Mouse (Mus musculus) heart, adult 9 months (tissue): ENCODE results near the gene Trim59.
"Not testable (repeated sequence)": the region's sequence is repeated elsewhere in the genome, so short reads cannot be mapped to it uniquely, and the experiment has no call there.

Experiments
- DNase-seq, 2 experiments: peaks; one replicate each; pipeline ENCODE4 v3.0.0; 2022; ENCODE audit warnings: low spot score in 2 of 2

Gene Trim59

GRCm38 (mm10) chr3:69044645-69045399 lies at the start of gene Trim59:
Gene Trim59, minus strand, starts transcription at chr3:69044755.
- DNase-seq, result peak; percentile 88

- DNase-seq, result no peak
Measured at GRCm38 (mm10) chr3:69064005-69064404, 19.4 kb upstream of the Trim59 start.

DNA sequence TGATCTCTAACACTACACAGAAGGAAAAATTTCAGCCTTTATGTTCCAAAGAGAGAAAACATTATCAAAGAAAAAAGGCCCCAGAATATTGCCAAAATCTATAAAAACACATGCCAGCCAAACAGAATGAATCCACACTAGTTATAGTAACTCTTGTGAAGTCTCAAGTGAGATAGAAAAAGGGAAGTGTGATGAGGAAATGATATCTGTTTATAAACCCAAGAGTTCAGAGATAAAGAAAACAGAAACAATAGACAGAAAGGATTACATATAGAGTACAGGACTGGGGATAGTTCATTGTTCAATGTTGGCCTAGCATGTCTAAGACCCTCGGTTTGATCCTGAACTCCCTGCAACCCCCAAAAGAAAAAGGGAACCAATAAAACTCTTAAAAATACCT lies 18.2 kb upstream of the Trim59 start:
- DNase-seq, result no peak

DNA sequence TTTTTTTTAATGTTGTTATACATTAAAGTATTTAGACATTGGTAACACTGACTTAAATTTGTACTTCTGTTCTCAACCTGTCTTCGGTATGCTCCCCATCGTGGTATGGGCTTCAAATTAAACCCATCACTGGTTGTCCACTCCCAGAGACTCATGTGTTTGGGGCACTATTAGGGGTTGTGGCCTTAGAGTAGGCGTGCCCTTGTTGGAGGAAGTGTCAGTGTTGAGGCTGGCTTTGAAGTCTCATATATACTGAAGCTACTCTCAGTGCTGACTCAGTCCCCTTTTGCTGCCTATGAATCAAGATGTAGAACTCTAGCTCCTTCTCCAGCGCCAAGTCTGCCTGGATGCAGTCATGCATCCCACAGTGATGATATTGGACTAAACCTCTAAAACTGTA lies 16.1 kb upstream of the Trim59 start:
- DNase-seq, result no peak

GRCm38 (mm10) chr3:69055871-69056270 lies 11.3 kb upstream of the Trim59 start:
- DNase-seq, result no peak

DNA sequence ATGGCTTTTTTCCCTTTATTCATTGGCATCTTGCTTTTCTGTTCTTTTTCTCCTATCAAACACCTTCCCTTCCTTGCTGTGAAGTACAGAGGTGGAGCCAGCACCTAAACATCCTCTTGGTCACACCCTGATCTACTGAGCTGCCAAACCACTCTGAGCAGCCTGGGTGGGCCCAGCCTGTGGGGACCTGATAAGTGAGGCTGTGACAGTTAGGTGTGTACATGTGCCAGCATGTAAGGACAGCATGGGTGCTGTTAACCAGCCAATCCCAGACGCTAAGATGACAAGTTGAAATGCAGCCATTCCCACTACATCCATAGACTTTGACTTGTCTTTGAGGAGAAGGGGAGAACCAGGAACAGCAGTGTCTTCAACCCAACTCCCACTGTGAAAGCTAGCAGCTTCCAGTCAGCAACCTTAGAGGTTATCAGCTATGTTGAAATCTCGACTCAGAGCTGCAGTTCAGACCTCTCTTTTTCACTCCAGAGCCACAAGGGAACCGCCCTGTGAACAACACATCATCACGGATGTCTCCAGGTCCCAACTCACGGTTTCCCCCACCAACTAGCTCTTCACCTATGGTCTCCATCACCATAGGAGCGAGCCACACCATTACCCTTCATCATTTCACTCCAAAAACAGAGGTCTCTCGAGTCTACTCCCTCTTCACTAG lies 10.3 kb upstream of the Trim59 start:
- DNase-seq, result no peak

DNA sequence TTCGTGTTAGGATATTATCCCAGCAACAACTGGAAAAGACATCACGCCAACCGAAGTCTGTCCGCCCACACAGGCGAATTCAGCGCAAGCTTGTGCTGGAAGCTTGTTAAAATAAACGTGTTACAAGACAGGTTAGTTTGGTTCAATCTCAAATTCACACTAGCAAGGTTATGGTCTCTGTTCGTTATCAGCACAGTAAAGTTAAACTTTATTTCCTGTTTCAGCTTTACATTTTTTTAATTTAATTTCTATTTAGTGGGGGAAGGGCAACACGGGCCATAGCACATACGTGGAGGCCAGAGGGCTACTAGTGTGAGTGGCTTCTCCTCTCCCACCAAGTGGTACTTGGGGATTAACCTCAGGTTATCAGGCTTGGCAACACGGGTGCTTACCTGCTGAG lies 7.3 kb upstream of the Trim59 start:
- no peak for DNase-seq

GRCm38 (mm10) chr3:69049011-69049410 lies 4.5 kb upstream of the Trim59 start:
- no peak for DNase-seq

DNA sequence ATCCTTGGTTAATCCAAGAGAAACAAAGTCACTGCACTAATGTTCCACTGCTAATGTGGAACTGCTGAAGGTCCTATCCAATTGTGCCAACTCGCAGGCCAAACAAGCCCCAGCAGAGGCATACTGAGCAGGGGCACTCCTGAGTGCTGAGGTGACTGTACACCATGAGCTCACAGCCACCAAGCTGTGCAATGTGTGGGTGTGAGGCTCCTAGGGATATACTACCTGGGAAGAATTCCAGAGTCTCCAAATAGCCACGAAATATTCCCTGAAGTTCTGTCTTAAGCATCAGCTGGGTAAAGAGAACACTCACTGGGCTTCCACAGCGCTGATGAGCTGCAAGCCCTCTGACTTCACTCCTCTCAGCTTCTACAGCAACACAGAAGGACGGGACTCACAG lies 3.1 kb upstream of the Trim59 start:
- DNase-seq, result no peak

- DNase-seq, result no peak
Measured at GRCm38 (mm10) chr3:69046509-69046908, 2.0 kb upstream of the Trim59 start.

DNA sequence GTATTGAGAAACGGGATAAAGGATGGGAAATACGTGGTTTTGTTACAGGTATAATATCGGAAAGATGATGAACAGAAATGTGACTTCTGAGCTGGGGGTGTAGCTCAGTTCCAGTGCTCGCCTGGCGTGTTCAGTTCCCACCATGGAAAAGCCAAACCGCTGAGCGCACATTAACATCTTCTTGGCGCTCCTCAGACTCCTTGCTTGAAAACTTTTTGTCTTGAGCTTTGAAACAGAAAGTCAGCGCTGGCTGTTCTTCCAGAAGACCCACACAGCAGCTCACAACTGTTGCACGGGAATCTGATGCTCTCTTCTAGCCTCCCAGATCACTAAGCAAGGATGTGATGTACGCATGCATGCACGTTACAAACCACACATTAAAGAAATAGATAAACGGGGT lies 1.2 kb upstream of the Trim59 start:
- DNase-seq, result no peak

GRCm38 (mm10) chr3:69045400-69045703 lies 797 bp upstream of the Trim59 start:
- no peak for DNase-seq

DNA sequence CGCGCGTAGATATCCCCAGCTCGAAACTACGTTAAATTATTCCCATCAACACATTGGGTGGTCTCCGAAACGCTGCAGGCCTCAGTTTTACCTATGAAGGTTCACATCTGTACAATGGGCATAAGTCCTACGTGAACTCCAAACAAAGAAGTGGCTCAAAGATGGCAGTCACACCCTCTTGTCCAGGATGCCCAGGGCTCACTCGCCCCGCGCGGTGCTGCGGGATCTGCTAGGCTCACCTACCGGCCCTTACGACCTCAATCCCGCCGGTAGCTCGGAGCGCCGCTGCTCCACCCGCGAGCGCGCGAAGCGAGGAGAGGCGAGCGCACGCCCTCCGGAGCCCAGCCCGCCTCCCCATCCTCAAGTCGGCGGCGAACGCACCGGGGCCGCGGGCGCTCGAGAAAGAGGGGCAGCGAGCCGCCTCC lies 376 bp downstream of the Trim59 start:
- peak in 1 of 2 experiments; percentile 12 for DNase-seq

GRCm38 (mm10) chr3:69041298-69041697 lies 3.3 kb downstream of the Trim59 start:
- DNase-seq, result no peak

GRCm38 (mm10) chr3:69040105-69040504 lies 4.5 kb downstream of the Trim59 start:
- DNase-seq, result no peak

GRCm38 (mm10) chr3:69026133-69026783 lies 18.3 kb downstream of the Trim59 start:
- DNase-seq, result no peak

DNA sequence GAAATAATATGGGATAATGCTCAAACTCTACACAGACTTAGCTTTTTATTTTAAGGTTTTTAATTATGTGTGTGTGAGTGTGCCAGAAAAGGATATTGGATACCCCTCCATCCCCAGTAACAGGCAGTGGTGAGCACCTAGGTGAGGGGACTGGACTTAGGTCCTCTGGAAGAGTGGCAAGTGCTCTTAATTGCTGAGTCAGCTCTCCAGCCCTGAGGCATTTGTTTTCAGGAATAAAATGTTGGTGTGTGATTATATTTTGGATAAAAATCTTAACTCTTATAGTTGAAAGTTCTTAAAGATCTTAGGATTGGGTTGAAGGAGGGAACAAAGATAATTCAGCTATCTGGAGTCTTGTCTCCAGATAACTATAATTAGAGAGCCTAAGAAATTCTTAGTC lies 23.8 kb downstream of the Trim59 start:
- no peak for DNase-seq

GRCm38 (mm10) chr3:69020285-69020684 lies 24.3 kb downstream of the Trim59 start:
- DNase-seq, result no peak

- not testable (repeated sequence) for DNase-seq
Measured at GRCm38 (mm10) chr3:69018635-69019034, 25.9 kb downstream of the Trim59 start.

- DNase-seq, result no peak
Measured at GRCm38 (mm10) chr3:69017181-69017580, 27.4 kb downstream of the Trim59 start.

- DNase-seq, result no peak
Measured at GRCm38 (mm10) chr3:69008873-69009272, 35.7 kb downstream of the Trim59 start.

DNA sequence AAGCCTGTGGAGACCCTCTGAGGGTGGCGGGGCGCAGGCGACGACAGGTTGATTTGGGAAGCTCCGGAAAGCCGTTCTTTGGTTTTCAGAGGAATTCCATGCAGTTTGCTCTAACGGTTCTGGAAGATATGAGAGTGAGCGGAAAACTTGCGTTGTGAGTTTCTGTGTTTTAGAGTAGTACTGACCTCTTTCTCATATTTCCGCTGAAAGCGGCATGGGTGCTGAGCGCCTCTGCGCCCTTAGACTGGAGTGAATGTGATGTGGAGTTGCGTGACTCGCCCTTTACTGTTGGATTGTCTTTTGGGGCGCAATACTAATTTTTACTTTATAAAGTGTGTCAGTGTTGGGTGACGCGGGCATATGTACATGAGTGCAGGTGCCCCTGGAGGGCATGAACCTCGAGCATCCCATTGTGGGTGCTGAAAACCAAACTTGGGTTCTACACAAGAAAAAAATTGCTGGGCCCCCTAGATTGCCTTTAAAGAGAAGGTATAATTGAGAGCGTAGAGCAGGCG lies 38.3 kb downstream of the Trim59 start:
- DNase-seq, result no peak
